Mouse (Mus musculus) ES-Bruce4 (cell line): ENCODE measurements around the gene Raph1. TPM values are rescaled to one million over a fixed set of nuclear protein-coding genes. Genes with fewer than 3 reads are reported as not detected.
"Not testable (repeated sequence)": the region's sequence is repeated elsewhere in the genome, so short reads cannot be mapped to it uniquely, and the experiment has no call there.

ENCODE experiments used
- H3K27ac ChIP-seq: 2 replicates; pipeline ENCODE4 v1.5.1; 2012; ENCODE audit warnings: low read length, inconsistent platforms; ENCODE audit not compliant: insufficient read depth
- H3K27me3 ChIP-seq: 2 replicates; pipeline ENCODE4 v1.6.1; 2012; ENCODE audit warnings: mild to moderate bottlenecking, low read length, inconsistent platforms; ENCODE audit not compliant: control insufficient read depth, poor library complexity, insufficient read depth, severe bottlenecking
- H3K36me3 ChIP-seq: 2 replicates; pipeline ENCODE4 v1.6.1; 2012; ENCODE audit warnings: inconsistent platforms, mild to moderate bottlenecking, low read length, moderate library complexity; ENCODE audit not compliant: control insufficient read depth, poor library complexity, insufficient read depth, severe bottlenecking
- H3K4me1 ChIP-seq: one replicate; pipeline ENCODE4 v1.8.1; 2011; ENCODE audit warnings: low read length; ENCODE audit not compliant: control insufficient read depth, insufficient read depth
- H3K4me3 ChIP-seq: 2 replicates; pipeline ENCODE4 v1.5.1; 2011; ENCODE audit warnings: low read depth, mild to moderate bottlenecking, low read length
- H3K9ac ChIP-seq: 2 replicates; pipeline ENCODE4 v1.6.1; 2012; ENCODE audit warnings: low read depth, mild to moderate bottlenecking, inconsistent platforms; ENCODE audit not compliant: poor library complexity, severe bottlenecking
- H3K9me3 ChIP-seq: replicated peaks from 2 replicates; pipeline ENCODE4 v1.6.1; 2012; ENCODE audit warnings: mild to moderate bottlenecking, low read length, inconsistent platforms; ENCODE audit not compliant: control insufficient read depth, poor library complexity, insufficient read depth, severe bottlenecking
- CTCF ChIP-seq: IDR thresholded peaks from one replicate; pipeline ENCODE4 v1.8.1; 2011; ENCODE audit warnings: low read depth, low read length
- EP300 ChIP-seq: IDR thresholded peaks from 2 replicates; pipeline ENCODE4 v1.6.1; 2011; ENCODE audit warnings: low read depth, low read length; ENCODE audit not compliant: insufficient read depth
- POLR2A ChIP-seq: IDR thresholded peaks from one replicate; pipeline ENCODE4 v1.8.1; 2011; ENCODE audit warnings: low read length; ENCODE audit not compliant: insufficient read depth
- polyA plus RNA-seq: library from polyadenylated mRNA; stranded (reverse); fragments of >200 nt; gene quantifications from 2 replicates; pipeline ENCODE4 v1.2.4, GENCODE M21; 2011; ENCODE audit warnings: low read depth; ENCODE audit not compliant: missing spikeins, insufficient read depth, insufficient read length

Raph1 gene
- polyA plus RNA-seq, 1 experiment = 52.8 TPM

DNA sequence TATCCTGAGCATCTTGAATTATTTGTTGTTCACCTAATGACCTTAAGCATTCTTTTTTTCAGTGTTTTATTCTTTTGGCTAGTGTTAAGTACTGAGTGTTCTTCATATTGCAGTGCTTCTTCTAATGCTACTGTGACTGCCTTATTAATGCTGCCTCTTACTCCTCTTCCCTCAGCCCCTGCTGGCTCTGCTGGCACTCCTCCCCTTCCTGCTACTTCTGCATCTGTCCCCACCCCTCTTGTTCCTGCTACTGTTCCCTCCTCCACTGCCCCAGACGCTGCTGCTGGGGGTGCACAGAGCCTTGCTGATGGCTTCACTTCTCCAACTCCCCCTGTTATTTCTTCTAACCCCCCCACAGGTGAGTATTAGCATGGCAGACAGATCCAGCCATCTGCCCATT, 117.0 kb downstream of the Raph1 start:
- H3K27me3 ChIP-seq = no peaks in the 10 kb centered on the region
- H3K36me3 ChIP-seq = peaks cover 2% of the 10 kb centered on the region; the same call in 1 of the 2 replicates
- TF ChIP-seq CTCF (no peak), EP300 (no peak), POLR2A (no peak)
- no peak overlapping the region for H3K27ac ChIP-seq
- H3K4me3 ChIP-seq = no peak overlapping the region
- no peak overlapping the region for H3K9ac ChIP-seq
- no peaks in the 10 kb centered on the region for H3K4me1 ChIP-seq
- H3K9me3 ChIP-seq = no peaks in the 10 kb centered on the region

DNA sequence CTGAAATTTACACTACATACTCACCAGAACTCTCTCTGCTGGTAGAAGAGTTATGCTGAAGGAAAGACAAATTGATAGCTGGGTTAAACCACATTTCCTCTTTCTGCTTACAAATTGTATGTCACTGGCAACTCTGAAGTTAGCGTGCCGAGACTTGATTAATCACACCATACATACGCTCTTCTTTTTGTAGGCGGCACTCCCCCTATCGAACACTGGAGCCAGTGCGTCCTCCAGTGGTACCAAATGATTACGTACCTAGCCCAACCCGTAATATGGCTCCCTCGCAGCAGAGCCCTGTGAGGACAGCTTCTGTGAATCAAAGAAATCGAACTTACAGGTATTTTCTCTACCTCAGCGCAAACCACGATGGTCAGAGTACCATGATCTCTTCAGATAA, 119.8 kb downstream of the Raph1 start:
- H3K36me3 ChIP-seq = peaks cover 2% of the 10 kb centered on the region; the same call in 1 of the 2 replicates
- H3K4me1 ChIP-seq = no peaks in the 10 kb centered on the region
- no peak overlapping the region for H3K27ac ChIP-seq
- no peak for TF ChIP-seq POLR2A
- TF ChIP-seq CTCF = peak; percentile 60
- H3K9me3 ChIP-seq = no peaks in the 10 kb centered on the region
- H3K27me3 ChIP-seq = no peaks in the 10 kb centered on the region
- no peak overlapping the region for H3K4me3 ChIP-seq
- H3K9ac ChIP-seq = no peak overlapping the region

DNA sequence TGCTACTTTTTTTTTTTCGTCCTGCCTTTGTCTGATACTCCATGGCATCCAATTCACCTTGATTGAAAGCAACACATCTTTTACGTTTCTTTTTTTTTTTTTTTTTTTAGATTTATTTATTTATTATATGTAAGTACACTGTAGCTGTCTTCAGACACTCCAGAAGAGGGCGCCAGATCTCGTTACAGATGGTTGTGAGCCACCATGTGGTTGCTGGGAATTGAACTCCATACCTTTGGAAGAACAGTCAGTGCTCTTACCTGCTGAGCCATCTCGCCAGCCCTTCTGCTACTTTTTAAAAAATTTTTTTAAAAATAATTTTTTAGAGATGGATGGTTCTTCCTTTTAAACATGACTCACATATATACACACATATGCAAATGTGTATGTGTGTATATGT, 125.5 kb downstream of the Raph1 start:
- H3K27ac ChIP-seq, H3K9ac ChIP-seq, H3K27me3 ChIP-seq, H3K9me3 ChIP-seq, H3K36me3 ChIP-seq, H3K4me3 ChIP-seq, H3K4me1 ChIP-seq: not testable (repeated sequence)

DNA sequence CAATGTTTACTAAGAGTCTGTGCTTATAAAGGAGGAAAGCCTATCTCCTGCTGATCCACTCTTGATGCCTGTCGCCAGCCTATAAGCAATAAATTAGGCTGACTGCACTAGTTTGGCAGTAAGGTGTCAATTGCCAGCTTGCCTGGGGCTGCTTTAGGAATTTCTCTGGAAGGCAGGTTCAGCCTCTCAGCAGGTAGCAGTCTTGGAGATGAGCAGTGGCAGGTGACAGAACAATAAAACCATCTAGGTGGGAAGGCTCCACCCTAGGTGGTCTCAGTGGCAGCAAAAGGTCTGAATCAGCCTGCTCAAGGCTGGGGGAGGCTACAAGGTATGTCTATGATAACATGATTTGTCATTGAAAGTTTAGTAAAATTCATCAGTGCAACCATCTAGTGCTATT, 134.4 kb downstream of the Raph1 start:
- Histone ChIP-seq H3K27ac (peak overlapping the region; percentile 53), H3K4me1 (no peaks in the 10 kb centered on the region), H3K36me3 (no peaks in the 10 kb centered on the region), H3K9me3 (no peaks in the 10 kb centered on the region), H3K9ac (no peak overlapping the region), H3K27me3 (no peaks in the 10 kb centered on the region), H3K4me3 (no peak overlapping the region)
- TF ChIP-seq CTCF = no peak
- TF ChIP-seq EP300 = peak; percentile 92
- TF ChIP-seq POLR2A = no peak

Other genes starting within 250 kb of the Raph1 start
- gene Cyp20a1, start 223.8 kb downstream of the Raph1 start, polyA plus RNA-seq = 25.2 and 26.2 TPM in 2 replicates
- 47.0 and 53.4 TPM in 2 replicates for gene Abi2, start 157.5 kb downstream of the Raph1 start, polyA plus RNA-seq
- gene Cd28, start 149.7 kb upstream of the Raph1 start, polyA plus RNA-seq = not detected in 2 replicates